Mouse (Mus musculus) monocyte, adult 5-6 weeks (primary cell): ENCODE measurements around the gene Itk. TPM values are rescaled to one million over a fixed set of nuclear protein-coding genes. Genes with fewer than 3 reads are reported as not detected.

Experiments used
- ATAC-seq: fragments of 153-309, 156-312 bp; replicated peaks from 2 replicates; pipeline ENCODE4 v1.8.0; 2017; ENCODE audit warnings: mild to moderate bottlenecking; ENCODE audit not compliant: low TSS enrichment, insufficient number of reproducible peaks, severe bottlenecking, poor library complexity, low FRiP score
- total RNA-seq: library from RNA; stranded (forward); fragments of 200-1000, 200-491, 200-594 nt; gene quantifications from 3 replicates; pipeline ENCODE4 v1.2.3, GENCODE M21; 2017

Gene Itk
- total RNA-seq, 1 experiment from 2014 or later, result 25.2 TPM

DNA sequence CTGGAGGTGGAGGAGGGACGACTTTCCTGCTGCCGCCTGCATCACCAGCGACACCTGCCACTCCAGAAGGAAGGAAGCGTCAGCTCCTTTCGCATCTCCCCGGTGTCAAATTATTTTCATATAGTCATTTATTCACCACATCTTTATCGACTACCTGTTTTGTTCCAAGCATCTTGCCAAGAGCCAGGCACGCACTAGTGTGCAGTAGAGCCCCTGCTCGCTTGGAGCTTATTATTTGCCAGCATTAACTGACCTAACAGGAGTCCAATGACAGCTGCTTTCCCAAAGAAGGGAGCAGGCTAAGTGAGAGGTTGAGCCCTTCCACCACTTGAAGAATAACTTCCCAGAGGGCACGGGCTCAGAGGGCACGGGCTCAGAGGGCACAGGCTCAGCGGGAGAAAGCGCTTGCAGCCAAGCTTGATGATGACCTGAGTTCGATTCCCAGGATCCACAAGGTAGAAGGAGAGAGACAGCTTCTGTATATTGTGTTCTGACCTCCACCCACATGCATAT is 76.7 kb downstream of the Itk start, which contains the start of gene Cyfip2:
Gene Cyfip2, minus strand, starts transcription at position 337 of the 513 bp plus-strand sequence.
- no peak for ATAC-seq

DNA sequence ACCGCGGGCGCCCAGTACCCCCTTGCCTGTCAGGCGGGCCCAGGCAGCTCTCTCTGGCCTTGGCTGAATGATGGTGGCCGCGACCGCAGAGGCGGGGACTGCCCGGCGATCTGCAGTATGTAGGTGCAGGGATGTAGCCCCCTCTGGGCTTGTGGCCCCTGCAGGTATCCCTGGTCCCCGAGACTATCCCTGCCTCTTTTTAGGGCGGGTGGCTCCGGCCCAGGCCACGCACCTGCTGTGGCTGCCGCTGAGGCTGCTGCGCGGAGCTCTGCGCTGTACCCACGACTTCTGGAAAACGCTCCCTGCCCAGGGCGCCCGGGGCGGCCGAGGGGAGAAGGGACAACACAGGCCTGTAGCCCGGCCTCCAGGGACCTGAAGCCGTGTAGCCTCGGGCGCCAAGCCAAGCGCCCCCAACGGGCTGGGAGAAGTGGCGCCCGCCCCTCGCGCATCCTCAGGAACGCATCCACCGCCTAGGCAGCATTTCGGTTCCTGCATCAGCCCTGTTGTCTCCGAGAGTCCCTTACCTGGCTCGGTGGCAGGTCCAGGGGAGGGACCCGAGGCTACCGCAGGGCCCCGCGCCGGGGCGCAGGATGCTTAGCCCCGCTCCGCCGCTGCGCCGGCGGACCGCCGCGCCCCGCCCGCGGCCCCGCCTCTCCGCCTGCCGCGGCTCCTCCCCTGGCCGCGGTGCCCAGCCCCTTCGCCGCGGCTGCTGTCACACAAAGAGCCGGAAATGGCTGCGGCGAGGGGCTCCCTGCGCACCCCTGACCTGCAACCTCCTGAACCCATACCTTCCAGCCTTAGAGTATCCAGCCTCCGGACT is 77.4 kb downstream of the Itk start:
- no peak for ATAC-seq

DNA sequence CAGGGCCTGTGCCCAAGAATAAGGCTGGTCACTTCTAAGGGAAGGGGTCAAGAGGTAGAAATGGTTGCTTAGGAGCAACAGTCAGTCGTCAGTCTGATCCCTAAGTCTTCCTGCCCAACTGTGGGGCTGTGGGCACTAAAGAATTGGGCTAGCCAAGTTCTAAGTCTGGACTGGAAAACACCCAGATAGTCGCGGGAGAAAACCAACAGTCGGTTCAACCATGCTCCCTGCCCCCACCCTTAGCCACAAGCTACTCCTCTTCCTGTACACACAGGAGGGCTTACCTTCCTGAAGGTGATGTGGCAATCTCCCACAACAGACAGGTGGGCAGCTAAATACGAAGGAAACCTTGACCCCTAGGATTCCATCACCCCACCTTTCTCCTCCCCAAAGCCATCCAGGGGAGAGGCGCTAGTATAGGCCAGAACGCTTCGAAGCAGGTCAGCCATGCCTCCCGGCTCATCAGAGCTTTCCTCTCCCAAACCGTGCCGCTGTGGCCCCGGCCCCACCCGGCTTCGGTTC is 78.1 kb downstream of the Itk start:
- ATAC-seq, result no peak

DNA sequence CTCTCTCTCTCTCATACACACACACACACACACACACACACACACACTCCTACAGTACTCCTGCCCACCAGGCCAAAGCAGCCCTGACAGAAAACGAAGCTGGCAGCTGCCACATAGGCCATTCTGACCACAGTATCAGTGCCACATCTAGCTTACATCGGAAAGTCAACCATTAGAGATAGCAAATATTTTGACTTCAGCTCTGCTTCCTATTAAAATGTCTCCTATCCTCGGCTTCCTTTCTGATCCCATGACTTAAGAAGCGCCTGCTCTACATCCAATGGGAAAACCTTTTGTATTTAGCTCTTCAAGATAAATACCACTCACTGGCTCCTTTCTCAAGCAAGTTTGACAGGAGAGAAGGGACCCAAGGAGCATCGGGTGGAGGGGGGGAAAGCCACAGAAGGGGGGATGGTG is 78.7 kb downstream of the Itk start:
- ATAC-seq, result no peak

DNA sequence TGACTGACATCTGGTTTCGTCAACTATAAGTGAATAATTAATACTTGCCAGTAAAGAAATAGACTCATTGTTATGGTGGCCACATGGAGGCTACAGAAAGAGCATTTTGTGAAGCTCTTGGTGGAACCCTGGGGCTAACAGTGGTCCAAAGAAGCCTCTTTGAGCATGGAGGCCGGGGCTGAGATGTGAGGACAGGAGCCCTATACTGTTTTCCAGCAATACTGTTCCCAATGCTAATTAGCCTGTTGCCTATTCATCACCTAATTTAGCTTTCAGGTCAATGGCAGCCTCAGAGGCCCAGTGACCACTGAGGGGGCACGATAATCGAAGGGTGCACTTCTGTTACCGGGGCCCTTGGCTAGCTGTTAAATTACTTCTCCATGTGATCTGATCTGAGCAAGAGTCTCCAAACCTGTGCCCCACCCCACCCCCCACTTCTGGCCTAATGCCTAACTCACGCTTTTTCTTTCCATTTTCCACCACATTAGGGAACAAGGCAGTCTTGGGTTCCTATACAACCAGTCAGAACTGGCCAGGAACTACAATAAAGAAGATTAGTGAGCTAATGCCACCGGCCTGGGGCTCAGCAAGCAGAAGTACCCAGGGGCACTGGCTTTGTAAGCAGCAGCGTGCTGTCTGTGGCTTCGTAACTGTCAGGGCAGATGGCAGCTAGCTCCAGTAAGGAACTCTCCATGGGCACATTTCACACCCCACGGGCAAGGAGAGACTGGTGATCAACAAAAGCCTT is 79.3 kb downstream of the Itk start:
- peak; percentile 23; the same call in 1 of the 2 replicates for ATAC-seq

DNA sequence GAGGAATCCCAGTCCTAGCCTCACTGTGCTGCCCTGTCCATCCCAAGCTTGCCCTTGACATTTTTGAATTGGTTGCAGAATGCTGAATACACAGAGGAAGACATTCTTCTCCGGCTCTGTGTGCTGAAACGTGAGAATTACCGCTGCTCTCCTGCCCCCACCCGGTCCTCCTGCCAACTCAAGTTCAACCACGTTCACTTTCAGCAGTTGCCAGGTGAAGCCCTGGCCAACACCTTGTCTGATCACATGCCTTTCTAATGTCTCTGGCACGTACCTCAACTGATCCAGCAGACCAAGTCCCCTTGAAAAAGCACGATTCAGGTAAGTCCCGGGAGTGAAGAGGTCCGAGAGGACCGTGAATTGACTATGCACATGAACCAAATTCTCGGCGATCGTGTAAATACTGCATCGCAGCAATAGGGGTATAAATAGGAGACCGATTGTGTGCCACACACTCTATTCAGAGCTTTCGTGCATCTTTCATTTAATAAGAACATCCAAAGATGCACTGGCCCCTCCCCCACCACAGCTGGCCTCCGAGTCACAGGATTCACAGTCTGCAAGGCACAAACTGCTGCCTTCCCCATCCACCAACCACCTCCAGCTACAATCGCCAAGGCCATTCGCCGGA is 80.1 kb downstream of the Itk start:
- ATAC-seq, result no peak

DNA sequence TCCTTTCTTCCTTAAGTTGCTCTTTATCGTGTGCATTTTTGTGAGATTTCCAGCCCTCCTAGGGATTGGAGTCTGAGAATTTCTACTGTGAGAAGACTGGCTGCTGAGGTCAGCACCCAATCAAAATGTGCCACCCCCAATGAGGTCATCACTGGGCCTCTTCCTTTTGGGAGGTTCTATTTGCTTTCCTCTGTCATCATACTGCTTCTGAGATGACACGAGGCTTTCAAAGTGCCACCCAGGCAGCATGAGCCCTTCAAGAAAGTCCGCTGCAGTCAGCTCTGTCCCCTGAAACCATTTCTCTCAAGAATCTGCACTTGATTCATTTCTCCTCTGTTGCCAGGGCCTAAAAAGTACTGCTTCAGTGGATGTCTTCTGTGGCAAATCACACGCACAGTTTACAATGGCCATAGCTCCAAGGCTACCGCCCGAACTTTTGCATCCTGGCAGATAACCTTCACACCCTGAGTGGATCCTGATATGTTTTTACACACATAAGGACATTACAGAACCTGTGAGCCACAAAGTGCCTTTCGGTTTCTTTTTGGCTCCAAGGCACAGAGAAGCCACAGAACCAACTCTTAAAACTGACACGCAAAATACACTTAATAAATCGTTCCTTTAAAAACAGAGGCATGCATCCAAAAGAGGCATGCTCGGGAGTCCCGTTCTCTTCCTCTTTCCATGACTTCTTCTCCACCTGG is 80.9 kb downstream of the Itk start:
- peak; percentile 36 for ATAC-seq

DNA sequence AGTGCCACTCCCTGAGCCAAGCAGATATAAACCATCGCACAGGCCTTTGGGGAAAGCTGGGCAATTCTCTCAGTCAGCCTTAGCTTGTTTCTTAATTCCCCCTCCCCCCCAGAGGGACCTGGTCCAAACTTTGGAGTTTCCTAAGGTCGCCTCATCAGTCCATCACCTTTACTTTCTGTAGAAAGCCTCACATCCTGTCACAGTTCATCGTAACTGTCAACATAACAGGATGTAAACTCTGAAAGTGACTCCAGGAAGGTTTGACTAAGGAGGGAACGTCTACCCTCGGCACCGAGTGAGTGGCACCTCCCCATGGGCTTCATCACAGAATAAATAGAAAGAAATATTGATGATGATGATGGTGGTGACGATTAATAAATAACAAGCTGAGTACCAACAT is 81.5 kb downstream of the Itk start:
- no peak for ATAC-seq

DNA sequence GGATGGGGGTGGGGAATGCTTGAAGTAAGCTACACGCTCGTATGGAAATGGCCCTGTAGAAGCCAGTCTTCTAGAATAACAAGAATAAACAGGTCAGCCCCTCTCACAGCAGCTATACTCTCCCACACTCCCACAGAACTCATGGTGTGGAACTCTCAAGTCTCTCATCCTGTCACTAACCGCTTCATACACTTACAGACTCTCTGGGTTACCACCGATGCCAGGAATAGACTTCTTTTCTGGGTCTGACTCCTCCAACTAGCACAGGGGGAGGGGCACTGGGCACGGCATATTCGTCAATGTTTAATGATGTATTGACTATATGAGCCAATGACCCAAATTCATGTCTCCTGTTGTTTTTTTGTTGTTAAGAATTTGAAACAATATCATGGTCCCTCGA is 82.5 kb downstream of the Itk start:
- ATAC-seq, result no peak

DNA sequence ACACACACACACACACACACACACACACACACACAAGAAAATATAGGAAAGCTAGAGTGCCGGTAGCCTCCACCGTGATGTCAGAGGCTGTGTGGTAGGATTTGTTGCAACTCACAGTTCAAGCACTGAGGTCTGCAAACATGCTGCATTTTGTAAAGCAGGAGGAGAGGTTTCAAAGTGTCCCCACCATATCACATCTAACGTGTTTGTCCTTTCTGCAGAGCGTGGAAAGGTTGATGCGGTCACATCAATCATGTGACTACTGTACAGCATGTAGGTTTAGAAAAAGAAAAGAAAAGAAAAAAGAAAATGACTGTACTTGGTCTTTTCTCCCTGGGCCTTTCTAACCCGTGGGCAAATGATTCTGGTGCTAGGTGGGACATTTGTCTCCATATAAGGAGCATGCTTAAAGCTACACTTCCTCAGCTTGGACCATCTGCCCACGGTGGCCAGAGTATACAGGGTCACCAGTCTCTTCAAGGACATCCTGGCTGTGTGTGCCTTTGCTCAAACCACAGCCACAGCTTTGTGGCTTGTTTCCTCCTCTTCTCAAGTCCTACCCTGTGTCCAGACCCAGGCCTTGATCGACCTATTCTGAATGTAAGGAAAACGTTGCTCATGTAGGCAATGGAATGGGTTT is 83.3 kb downstream of the Itk start:
- ATAC-seq, result no peak

DNA sequence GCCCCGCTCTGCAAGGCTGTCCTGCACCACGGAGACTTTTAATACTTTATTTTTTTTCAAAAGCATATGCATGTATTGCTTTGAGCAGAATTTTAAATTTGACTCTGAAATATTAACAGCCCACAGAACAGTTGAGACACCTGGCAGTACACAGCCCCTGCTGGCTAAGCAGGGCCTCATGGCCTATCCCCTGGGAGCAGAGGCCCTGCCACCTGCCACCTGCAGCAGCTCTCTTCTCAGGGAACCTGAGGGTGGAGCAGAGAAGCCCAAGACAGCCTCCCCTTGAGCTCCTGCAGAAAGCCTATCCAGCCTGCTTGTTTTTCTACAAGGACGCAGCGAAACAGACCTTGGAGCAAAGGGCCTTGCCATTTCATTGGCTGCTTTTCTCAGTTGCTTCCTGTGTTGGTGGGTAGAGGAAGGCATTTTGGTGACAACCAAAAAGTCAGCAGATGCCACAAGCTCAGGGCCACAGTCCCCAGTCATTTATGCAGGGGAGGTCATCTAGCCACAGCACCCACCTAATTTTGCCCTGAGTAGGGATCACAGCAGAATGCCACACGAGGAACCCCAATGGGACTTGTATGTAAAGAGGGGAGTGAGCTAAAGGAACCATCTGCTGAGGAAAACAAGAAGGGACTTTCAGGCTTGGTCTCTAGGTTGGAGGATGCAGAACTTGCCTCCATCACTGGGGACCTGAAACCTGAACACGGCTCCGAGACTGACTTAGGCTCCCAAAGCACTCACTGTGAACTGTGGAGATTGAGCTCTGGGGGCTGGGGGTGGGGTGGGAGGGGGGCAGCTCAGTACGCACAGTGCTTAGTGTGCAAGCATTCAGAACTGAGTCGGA is 84.2 kb downstream of the Itk start:
- ATAC-seq, result no peak

DNA sequence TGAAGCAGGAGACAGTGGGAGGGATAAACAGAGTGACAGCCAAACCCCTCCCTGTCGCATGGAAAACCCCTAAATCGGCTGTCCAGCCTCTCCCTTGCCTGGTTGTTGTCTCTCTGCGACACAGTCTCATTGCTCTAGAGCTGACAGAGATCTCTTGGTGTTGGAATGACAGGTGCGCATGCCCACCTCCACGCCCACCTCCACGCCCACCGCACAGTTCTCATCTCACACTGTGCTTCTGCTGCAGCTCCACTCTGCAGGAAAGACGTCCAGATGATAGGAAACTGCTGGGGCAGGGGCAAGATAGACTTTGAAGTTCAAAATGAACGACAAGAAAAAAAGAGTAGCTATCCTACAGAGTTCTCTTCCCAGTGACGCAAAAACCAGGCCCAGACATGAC is 85.2 kb downstream of the Itk start:
- no peak for ATAC-seq

DNA sequence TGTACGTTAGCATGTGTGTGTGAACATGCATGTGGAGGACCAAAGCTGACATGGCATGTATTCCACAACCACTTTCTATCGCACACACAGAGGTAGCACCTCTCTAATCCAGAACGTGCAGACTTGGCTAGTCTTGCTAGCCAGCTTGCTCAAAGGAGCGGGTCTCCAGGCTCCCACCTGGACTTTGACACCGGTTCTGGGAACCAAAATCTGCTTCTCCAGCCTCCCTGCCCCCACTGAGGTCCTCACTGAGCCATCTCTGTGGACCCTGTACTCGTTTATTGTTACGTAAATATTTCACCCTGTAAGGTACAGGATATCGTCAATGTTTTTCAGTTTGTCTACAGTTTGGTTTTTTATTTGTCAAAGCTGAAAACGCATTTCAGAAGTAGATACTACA is 86.8 kb downstream of the Itk start:
- ATAC-seq, result no peak

DNA sequence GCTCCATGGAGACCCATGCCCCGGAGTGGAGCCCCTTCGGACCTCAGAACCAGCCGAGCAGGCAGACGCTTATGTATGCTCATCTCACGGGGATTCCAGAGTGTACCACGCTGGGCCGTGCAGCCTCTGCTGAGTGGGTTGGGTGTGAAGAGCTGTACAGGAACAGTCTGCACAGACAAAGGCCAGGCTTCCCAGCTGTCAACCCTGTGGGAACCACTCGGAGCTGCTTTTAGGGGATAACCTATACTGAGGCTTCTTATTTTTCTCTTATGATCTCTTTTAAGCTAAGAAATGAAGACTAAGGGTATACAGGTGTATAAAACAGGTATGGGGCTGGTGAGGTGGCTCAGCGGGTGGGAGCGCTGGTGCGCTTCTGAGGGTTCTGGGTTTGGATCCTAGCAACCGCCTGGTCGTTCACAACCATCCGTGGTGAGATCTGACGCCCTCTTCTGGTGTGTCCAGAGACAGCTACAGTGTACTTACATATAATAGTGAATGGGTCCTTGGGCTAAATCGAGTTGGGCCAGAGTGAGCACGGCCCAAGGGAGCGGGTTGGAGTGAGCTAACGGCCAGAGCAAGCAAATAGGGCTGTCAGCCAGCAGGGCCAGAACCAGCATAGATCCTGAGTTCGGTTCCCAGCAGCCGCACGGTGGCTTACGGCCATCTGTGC is 87.6 kb downstream of the Itk start:
- no peak for ATAC-seq

DNA sequence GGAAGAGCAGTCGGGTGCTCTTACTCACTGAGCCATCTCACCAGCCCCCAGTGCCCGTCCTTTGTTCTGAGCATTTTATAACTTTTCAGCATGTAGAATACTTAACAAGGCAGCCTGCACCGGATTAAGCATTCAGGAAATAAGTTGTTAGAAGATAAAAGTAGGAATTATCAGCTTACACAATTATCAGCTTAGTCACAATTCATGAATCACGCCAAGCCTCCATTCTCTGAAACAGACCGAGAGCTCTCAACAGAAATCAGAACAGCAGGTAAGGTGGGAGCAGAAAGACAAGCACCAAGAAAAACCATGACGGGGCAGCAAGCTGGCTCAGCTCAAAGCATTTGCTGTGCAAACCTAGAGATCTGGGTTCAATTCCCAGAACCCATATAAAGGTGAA is 89.4 kb downstream of the Itk start:
- no peak for ATAC-seq

DNA sequence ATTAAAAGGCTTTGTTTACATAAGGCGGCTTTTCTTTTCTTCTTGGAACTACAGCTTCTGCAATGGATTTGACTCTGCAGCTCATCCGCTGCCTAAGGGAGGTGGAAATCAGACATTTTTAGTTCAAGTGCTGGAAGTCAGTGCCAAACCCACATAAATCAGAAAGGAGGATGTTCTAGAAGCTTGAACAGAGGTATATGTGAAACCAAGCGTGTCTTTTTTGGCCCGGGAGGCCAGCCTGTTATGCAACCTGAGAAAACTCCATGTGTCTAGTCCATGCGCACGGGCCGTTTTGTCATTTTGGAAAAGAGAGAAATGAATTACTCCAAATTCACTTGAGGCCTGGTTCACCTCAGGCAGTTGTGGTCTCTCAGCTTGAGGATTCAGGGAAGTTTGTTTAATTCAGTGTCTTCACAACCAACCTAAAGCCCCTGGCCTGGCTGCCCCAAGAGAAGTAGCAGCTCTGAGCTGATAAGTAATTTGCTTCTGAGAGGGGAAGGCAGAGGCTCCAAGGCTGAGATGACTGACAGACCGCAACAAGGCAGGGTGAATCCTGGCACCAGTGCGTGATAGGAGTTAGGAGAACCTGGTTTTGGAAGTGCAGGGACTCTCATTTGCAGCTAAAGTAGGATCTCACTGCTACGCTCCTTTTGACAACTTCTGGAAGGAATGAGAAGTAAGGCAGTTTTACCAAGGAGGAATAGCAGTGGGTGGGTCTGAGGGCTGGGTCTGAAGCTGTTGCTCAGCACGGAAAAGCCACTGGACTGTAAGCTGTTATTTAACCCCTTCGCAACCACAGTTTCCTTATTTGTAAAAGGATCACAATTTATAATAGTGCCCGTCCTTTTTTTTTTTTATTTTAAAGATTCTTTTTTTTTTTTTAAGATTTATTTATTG is 90.2 kb downstream of the Itk start:
- ATAC-seq, result no peak
